Mouse (Mus musculus) heart, embryonic 12.5 days (tissue): ENCODE measurements around the gene Olfr877. TPM values are rescaled to one million over a fixed set of nuclear protein-coding genes. Genes with fewer than 3 reads are reported as not detected.

Experiments used
- ATAC-seq: fragments of 200-750 bp; cut with Nextera tagmentation; 2 replicates; pipeline ENCODE4 v1.8.0; 2017; ENCODE audit warnings: moderate TSS enrichment, moderate library complexity; ENCODE audit not compliant: insufficient number of reproducible peaks, low FRiP score
- H3K27ac ChIP-seq: fragments of 300-500 bp; sonication (generic); 2 replicates; pipeline ENCODE4 v1.5.1; 2016; ENCODE audit warnings: mild to moderate bottlenecking, moderate library complexity; ENCODE audit not compliant: poor library complexity, severe bottlenecking
- H3K27me3 ChIP-seq: fragments of 300-500 bp; sonication (generic); replicated peaks from 2 replicates; pipeline ENCODE4 v1.6.1; 2016; ENCODE audit warnings: mild to moderate bottlenecking, moderate library complexity
- H3K36me3 ChIP-seq: fragments of 300-500 bp; sonication (generic); 2 replicates; pipeline ENCODE4 v1.6.1; 2016; ENCODE audit warnings: mild to moderate bottlenecking, moderate library complexity
- H3K4me1 ChIP-seq: fragments of 300-500 bp; sonication (generic); replicated peaks from 2 replicates; pipeline ENCODE4 v1.6.1; 2016; ENCODE audit warnings: mild to moderate bottlenecking
- H3K4me2 ChIP-seq: fragments of 300-500 bp; sonication (generic); 2 replicates; pipeline ENCODE4 v1.6.1; 2016; ENCODE audit warnings: mild to moderate bottlenecking, moderate library complexity
- H3K4me3 ChIP-seq: fragments of 300-500 bp; sonication (generic); 2 replicates; pipeline ENCODE4 v1.5.1; 2016; ENCODE audit warnings: mild to moderate bottlenecking
- H3K9ac ChIP-seq: fragments of 300-500 bp; sonication (generic); 2 replicates; pipeline ENCODE4 v1.6.1; 2016; ENCODE audit warnings: mild to moderate bottlenecking, moderate library complexity
- H3K9me3 ChIP-seq: fragments of 300-500 bp; sonication (generic); replicated peaks from 2 replicates; pipeline ENCODE4 v1.6.1; 2016; ENCODE audit warnings: mild to moderate bottlenecking, moderate library complexity
- WGBS: fragments of 180-500 bp; shearing (Covaris S2); methylation state at CpG from one replicate; pipeline ENCODE4 v1.1.7; 2016; 5-methylcytosine and 5-hydroxymethylcytosine counted together
- polyA plus RNA-seq: library from polyadenylated mRNA; unstranded; fragments of >200 nt; fragmentation: Nextera tagmentation; extraction: Ambion mirVana; gene quantifications from 2 replicates; pipeline ENCODE4 v1.2.1, GENCODE M21; 2016

The Olfr877 gene
- polyA plus RNA-seq, 1 experiment from 2014 or later = not detected

DNA sequence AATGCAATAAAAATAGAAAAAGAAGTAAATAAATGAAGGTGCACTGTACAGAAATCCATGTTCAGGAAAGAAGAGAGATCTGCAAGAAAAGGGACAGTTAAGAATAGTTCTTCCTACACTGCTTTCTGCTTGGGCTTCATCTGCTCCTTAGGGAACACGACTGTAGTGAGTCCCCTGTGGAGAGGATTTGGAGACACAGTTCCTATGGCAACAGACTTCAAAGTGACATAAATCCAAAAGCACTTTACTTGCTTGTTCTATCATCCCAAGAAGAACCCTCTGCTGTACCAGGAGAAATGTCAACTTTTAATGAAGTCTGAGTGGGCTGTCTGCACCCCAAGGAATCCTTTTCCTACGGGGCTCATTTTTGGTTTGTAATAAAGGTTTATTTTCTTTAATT is 36.9 kb downstream of the Olfr877 start:
- no peaks in the 10 kb centered on the region for H3K9me3 ChIP-seq
- H3K4me1 ChIP-seq = no peaks in the 10 kb centered on the region
- H3K9ac ChIP-seq = no peak overlapping the region
- H3K27me3 ChIP-seq = no peaks in the 10 kb centered on the region
- no peak for ATAC-seq
- H3K4me2 ChIP-seq = no peak overlapping the region
- no peaks in the 10 kb centered on the region for H3K36me3 ChIP-seq
- H3K4me3 ChIP-seq = no peak overlapping the region
- H3K27ac ChIP-seq = no peak overlapping the region
- WGBS = 39% methylated on average over 2 of the region's 2 CpGs

- Histone ChIP-seq H3K27me3 (no peaks in the 10 kb centered on the region), H3K4me1 (no peaks in the 10 kb centered on the region), H3K9me3 (no peaks in the 10 kb centered on the region), H3K9ac (no peak within 1 kb of the TSS), H3K4me3 (no peak within 1 kb of the TSS), H3K36me3 (no peaks in the 10 kb centered on the region), H3K27ac (no peak within 1 kb of the TSS), H3K4me2 (no peak within 1 kb of the TSS)
- no peak for ATAC-seq
- WGBS = 23% methylated on average over 2 of the region's 2 CpGs
Observed at GRCm38 (mm10) chr9:37896661-37897060, 42.6 kb downstream of the Olfr877 start, which contains the start of gene Olfr145. Gene Olfr145, plus strand, starts transcription at chr9:37896724.

DNA sequence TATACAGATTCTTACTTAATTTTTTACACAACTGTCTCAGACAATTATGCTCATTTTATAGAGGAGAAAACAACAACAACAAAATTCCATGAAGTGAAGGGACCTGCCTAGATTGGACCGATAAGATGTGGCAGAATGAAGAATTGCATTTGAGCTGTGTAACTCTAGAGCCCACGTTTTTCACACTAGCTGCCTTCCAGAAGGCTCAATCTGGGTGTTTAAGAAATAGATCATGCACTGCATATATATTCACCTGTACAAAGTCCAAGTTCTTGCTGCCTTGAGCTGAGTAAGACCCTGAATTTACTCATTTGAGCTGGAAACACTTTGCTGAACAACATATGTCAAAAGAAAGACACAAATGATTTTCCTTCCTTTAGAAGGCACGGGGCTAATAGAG is 51.5 kb downstream of the Olfr877 start:
- H3K4me1 ChIP-seq = no peaks in the 10 kb centered on the region
- no peak for ATAC-seq
- H3K36me3 ChIP-seq = no peaks in the 10 kb centered on the region
- no peak overlapping the region for H3K4me2 ChIP-seq
- H3K27ac ChIP-seq = no peak overlapping the region
- no peaks in the 10 kb centered on the region for H3K9me3 ChIP-seq
- H3K27me3 ChIP-seq = no peaks in the 10 kb centered on the region
- WGBS = 65% methylated on average over 3 of the region's 3 CpGs
- H3K9ac ChIP-seq = no peak overlapping the region
- H3K4me3 ChIP-seq = no peak overlapping the region

Other genes with a start within 250 kb of the Olfr877 start
- gene Spa17, start 240.5 kb upstream of the Olfr877 start, polyA plus RNA-seq = 6.2 and 6.7 TPM in 2 replicates
- 151 and 162 TPM in 2 replicates for gene Tbrg1, start 197.0 kb upstream of the Olfr877 start, polyA plus RNA-seq
- 0.14 TPM in 1 of 2 replicates, not detected in the other for gene Panx3, start 185.0 kb upstream of the Olfr877 start, polyA plus RNA-seq
- gene Olfr160, start 138.0 kb upstream of the Olfr877 start, polyA plus RNA-seq = not detected in 2 replicates
- not detected in 2 replicates for gene Olfr874, start 109.2 kb upstream of the Olfr877 start, polyA plus RNA-seq
- gene Olfr875, start 82.4 kb upstream of the Olfr877 start, polyA plus RNA-seq = not detected in 2 replicates
- gene Olfr876, start 51.2 kb upstream of the Olfr877 start, polyA plus RNA-seq = not detected in 2 replicates
- gene Olfr145, start 42.5 kb downstream of the Olfr877 start, polyA plus RNA-seq = not detected in 2 replicates
- not detected in 2 replicates for gene Olfr878, start 63.6 kb downstream of the Olfr877 start, polyA plus RNA-seq
- not detected in 2 replicates for gene Olfr881, start 137.6 kb downstream of the Olfr877 start, polyA plus RNA-seq
- not detected in 2 replicates for gene Olfr883, start 171.5 kb downstream of the Olfr877 start, polyA plus RNA-seq
- not detected in 2 replicates for gene Olfr884, start 192.3 kb downstream of the Olfr877 start, polyA plus RNA-seq
- gene Olfr885, start 207.1 kb downstream of the Olfr877 start, polyA plus RNA-seq = not detected in 2 replicates
- gene Olfr887, start 229.8 kb downstream of the Olfr877 start, polyA plus RNA-seq = not detected in 2 replicates